Mouse (Mus musculus): ENCODE measurements around the gene Grhl1. TPM values are rescaled to one million over a fixed set of nuclear protein-coding genes. Genes with fewer than 3 reads are reported as not detected.

Gene Grhl1
- 1.8 TPM for total RNA-seq (2023)

DNA sequence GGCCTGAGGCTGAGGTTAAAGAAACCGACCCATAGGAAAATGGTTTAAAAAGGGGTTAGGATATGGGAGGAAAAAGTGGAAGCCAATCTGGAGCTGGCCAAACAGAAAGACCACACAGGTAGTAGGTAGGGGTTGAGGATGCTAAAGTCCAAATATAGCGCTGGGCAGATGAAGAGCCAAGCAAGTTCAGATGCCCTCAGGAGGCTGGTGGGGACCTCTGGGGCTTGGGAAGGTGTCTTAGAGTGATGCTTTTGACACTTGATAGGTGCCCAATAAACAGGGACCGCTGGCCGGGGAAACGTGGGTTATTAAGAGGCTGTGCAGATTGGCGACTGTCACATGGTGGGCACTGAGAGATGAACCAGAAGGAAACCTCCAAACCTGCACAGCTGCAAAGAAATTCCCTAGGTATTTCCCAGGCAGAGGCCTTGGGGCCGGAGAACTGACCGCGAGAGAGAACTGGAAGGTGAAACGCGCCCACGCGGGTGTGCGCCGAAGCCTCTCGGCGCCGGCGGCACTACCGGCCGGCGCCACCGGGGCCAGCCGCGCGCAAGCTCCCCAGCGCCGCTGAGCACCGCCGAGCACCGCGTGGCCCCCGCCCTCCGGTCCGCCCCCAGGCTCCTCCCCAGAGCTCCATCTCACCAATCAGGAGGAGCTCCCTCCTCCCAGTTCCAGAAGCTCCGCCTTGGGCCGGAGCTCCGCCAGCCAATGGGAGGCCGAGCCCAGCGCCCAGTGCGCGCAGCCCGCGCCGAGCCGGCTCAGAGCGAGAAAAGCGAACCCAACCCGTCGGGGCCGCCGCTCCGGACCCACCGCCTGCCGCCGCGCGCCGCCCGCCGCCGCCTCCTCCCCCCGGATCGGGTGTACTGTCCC, at the start of gene Grhl1:
Gene Grhl1, plus strand, starts transcription at position 761 of the 870 bp plus-strand sequence.

DNA sequence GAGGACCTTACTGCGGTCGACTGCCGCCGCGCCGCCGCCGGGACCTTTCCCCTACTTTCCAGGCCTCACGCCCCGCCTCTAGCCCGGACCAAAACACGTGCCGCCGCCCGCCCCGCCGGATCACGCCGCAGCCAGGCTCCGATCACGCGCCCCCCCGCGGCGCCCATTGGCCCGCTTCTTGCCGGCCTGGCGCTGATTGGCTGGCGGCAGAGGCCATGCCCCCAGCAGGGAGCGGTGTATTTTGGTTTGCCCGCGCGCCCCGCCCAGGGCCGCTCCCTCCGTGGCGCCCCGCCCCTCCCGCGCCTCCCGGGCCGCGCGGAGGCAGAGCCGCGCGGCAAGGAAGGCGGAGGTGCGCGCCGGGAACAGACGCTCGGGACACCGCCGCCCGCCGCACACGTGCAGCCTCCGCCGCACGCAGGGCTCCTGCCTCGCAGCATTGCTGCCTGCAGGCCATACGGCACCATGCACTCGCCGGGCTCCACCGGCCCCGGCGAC, 79.0 kb downstream of the Grhl1 start, which contains the start of gene Klf11:
Gene Klf11, plus strand, starts transcription at position 212 of the 495 bp plus-strand sequence.

Other genes with a start within 250 kb of the Grhl1 start
- gene Taf1b, start 73.9 kb upstream of the Grhl1 start, total RNA-seq (2023) = 45.0 TPM
- 43.8 TPM for gene Klf11, start 79.0 kb downstream of the Grhl1 start, total RNA-seq (2023)
- gene Cys1, start 109.5 kb downstream of the Grhl1 start, total RNA-seq (2023) = not detected
- 3.8 TPM for gene Rrm2, start 136.0 kb downstream of the Grhl1 start, total RNA-seq (2023)